Mouse (Mus musculus): ENCODE results near the gene Ufsp1.

GRCm38 (mm10) chr5:137339290-137339979 is 45.0 kb downstream of the Ufsp1 start:
- TF ChIP-seq SRF (IDR thresholded peaks at IDR 0.05; ENCODE audit: control insufficient read depth, insufficient read length, low read depth) = no peak
- no peak for TF ChIP-seq MAX (IDR thresholded peaks at IDR 0.05; ENCODE audit: low read depth)
- TF ChIP-seq POLR2A (IDR thresholded peaks at IDR 0.05; ENCODE audit: insufficient read length, low read depth) = no peak
- no peak for TF ChIP-seq CEBPB (IDR thresholded peaks at IDR 0.05; ENCODE audit: insufficient read depth, poor library complexity, severe bottlenecking)
